Mouse (Mus musculus) cerebellum, adult 2 months (tissue): ENCODE data around the gene Copa. TPM values are rescaled to one million over a fixed set of nuclear protein-coding genes. Genes with fewer than 3 reads are reported as not detected.
A peak's percentile ranks its signal among the peaks of the same experiment; 100 is the strongest.

Experiments used
- DNase-seq, 2 experiments: peaks; one replicate each; pipeline ENCODE4 v3.0.0; 2021
- H3K27ac ChIP-seq: fragments of 200-500 bp; 2 replicates; pipeline ENCODE4 v1.5.1; 2012; ENCODE audit warnings: low read length, control low read depth, inconsistent platforms; ENCODE audit not compliant: insufficient read depth
- H3K27me3 ChIP-seq: fragments of 200-500 bp; 2 replicates; pipeline ENCODE4 v1.6.1; 2012; ENCODE audit warnings: inconsistent platforms, mild to moderate bottlenecking, low read length, moderate library complexity; ENCODE audit not compliant: control insufficient read depth, insufficient read depth
- H3K4me1 ChIP-seq: fragments of 200-500 bp; 2 replicates; pipeline ENCODE4 v1.6.1; 2011; ENCODE audit warnings: low read length; ENCODE audit not compliant: control insufficient read depth, insufficient read depth
- H3K4me3 ChIP-seq: fragments of 200-500 bp; replicated peaks from 2 replicates; pipeline ENCODE3; 2011; ENCODE audit warnings: mild to moderate bottlenecking, low read depth, low read length, control low read depth; ENCODE audit not compliant: insufficient read depth
- CTCF ChIP-seq: fragments of 200-500 bp; IDR thresholded peaks from 2 replicates; pipeline ENCODE4 v1.5.1; 2011; ENCODE audit warnings: low read depth, mild to moderate bottlenecking, control low read depth, low read length, moderate library complexity, borderline replicate concordance; ENCODE audit not compliant: insufficient read depth
- POLR2A ChIP-seq: fragments of 200-500 bp; IDR thresholded peaks from 2 replicates; pipeline ENCODE4 v1.6.1; 2011; ENCODE audit warnings: low read length, control low read depth, borderline replicate concordance; ENCODE audit not compliant: insufficient read depth
- WGBS: fragments of 180-500 bp; shearing (Covaris S2); methylation state at CpG from one replicate; pipeline ENCODE4 v1.1.7; 2018; 5-methylcytosine and 5-hydroxymethylcytosine counted together
- polyA plus RNA-seq: library from polyadenylated mRNA; depleted of rRNA; stranded (reverse); fragments of >200 nt; gene quantifications from 2 replicates; pipeline ENCODE4 v1.2.3, GENCODE M21; 2012

The Copa gene
- polyA plus RNA-seq, 1 experiment: 131 TPM

DNA sequence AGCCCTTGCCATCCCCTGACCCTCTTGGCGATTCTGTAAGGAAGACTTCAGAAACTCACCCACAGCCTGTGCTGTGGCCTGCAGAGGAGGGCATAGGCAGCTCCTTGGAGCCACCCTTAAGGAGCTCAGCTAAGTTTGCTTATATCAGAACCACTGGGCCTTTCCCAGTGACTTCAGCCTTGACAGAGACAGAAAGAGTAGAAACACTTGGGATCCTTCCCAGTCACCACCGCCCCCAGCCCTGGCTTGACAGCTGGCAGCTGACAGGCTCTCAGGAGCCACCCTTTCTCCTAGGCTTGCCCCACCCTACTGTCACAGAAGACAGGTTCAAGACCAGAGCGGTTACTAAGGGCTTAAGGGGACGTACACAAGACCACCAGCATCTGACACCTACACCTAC is 26.1 kb upstream of the Copa start:
- H3K4me3 ChIP-seq: no peak overlapping the region
- H3K4me1 ChIP-seq: peaks cover 6% of the 10 kb centered on the region
- WGBS: 54% methylated on average over 4 of the region's 4 CpGs
- no peaks in the 10 kb centered on the region for H3K27me3 ChIP-seq
- no peak overlapping the region for H3K27ac ChIP-seq
- TF ChIP-seq POLR2A: no peak
- no peak for TF ChIP-seq CTCF
- DNase-seq: no peak

DNA sequence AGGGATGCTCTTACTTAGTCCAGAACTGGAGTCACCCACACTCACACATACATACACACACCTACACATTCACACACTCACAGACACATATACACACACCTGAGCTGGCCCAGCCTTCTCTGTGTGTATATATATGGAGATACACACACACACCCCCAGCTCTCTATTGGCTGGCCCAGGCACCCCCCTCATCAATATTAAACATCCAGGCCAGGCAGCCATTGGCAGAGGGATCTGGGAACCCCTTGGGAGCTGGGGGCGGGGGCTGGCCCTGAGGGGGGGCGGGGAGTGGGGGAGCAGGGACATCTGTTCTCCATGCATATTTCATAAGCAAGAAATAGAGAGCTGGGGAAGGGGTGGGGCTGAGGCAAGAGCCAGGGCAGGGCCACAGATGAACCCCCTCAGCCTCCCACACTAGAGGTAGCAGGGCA is 24.8 kb upstream of the Copa start, which contains the start of gene Nhlh1:
Gene Nhlh1 (minus strand): TSS at position 83 of the 431 bp plus-strand sequence.
- no peak for DNase-seq
- H3K4me1 ChIP-seq: peaks cover 10% of the 10 kb centered on the region
- no peaks in the 10 kb centered on the region for H3K27me3 ChIP-seq
- no peak within 1 kb of the TSS for H3K27ac ChIP-seq
- no peak within 1 kb of the TSS for H3K4me3 ChIP-seq
- TF ChIP-seq CTCF: no peak
- no peak for TF ChIP-seq POLR2A
- 39% methylated on average over 2 of the region's 2 CpGs for WGBS

DNA sequence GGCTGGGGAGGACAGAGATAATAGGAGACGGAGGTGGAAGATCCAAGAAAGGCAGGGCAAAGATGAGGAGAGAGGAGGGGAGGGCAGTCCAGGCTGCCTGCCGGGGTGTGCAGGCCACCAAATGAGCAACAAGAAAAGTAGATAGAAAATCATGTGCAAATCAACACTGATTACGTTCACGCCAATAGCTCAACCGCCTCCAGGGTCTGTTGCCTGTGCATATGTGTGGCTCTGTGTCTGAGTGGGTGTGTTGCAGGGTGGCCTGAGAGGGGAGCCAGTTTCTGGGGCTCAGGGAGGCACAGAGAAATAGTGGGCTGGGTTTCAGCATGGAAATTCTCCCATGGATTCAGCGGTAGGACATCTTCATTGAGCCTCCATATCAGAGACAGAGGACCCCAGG is 24.0 kb upstream of the Copa start:
- H3K27me3 ChIP-seq: no peaks in the 10 kb centered on the region
- peaks cover 10% of the 10 kb centered on the region for H3K4me1 ChIP-seq
- DNase-seq: no peak
- no peak overlapping the region for H3K27ac ChIP-seq
- TF ChIP-seq POLR2A (no peak), CTCF (no peak)
- 55% methylated on average over 6 of the region's 6 CpGs for WGBS
- no peak overlapping the region for H3K4me3 ChIP-seq

DNA sequence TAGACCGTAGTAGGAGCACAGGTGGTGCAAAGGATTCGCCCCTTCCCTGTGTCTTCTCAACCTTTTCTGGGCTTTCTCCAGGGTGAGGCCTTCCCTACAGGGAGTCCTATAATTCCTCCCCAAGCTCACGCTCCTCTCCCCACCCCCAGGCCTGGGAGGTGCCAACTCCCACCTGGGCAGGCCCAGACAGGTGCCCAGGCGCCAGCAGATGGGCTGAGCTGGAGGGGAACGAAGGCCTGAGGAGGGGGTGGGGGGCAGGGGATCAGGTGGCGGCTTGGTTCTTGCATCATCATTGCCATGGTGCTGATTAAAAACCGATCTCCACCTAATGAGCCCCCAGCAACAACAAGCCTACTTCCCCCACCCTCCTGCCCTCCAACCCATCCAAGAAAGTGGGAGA is 23.5 kb upstream of the Copa start:
- TF ChIP-seq POLR2A (no peak), CTCF (no peak)
- no peak overlapping the region for H3K27ac ChIP-seq
- 61% methylated on average over 7 of the region's 7 CpGs for WGBS
- no peak for DNase-seq
- H3K4me3 ChIP-seq: no peak overlapping the region
- no peaks in the 10 kb centered on the region for H3K27me3 ChIP-seq
- peaks cover 10% of the 10 kb centered on the region for H3K4me1 ChIP-seq

DNA sequence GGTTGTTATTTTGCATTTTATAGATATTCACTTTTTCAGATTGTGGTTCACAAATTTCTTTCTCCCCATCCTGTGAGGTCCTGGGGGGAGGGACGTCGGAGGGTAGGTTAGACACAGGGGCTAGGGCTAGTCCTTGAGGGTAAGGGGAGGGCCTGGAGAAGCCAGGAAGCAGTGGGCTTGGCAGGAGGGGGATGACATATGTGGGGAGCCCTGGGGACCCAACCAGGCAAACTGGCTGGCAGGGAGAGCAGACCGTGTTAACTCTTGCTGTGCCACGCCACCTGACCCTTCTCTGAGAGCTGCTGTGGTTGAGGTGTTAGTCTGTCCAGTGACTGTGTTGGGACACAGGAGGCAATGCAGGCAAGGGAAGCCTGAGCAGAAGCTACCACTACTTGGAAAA is 21.7 kb upstream of the Copa start:
- Histone ChIP-seq H3K4me3 (no peak overlapping the region), H3K4me1 (peaks cover 10% of the 10 kb centered on the region), H3K27me3 (no peaks in the 10 kb centered on the region), H3K27ac (no peak overlapping the region)
- TF ChIP-seq CTCF: no peak
- TF ChIP-seq POLR2A: no peak
- 41% methylated on average over 4 of the region's 4 CpGs for WGBS
- no peak for DNase-seq

DNA sequence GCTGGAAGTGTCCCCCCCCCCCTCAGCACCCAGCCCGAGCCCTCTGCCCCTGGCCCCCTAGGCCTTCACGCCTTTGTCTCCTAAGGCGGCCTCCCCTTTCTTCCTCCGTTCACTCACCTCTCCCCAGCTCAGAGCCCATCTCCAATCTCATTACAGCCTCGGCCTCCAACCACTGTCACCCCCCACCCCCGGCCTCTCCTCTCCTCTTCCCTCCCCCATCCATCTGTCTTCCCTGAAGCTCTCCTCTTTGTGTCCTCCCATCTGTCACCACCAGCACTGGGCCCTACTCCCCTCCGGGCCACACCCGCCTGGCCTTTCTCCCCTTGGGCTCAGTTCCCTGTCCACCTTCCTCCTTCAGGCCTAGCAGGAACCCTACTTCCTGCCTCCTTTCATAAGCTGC is 21.1 kb upstream of the Copa start:
- Histone ChIP-seq H3K4me3 (no peak overlapping the region), H3K4me1 (peaks cover 10% of the 10 kb centered on the region), H3K27ac (no peak overlapping the region), H3K27me3 (no peaks in the 10 kb centered on the region)
- 27% methylated on average over 8 of the region's 8 CpGs for WGBS
- no peak for TF ChIP-seq POLR2A
- no peak for TF ChIP-seq CTCF
- peak in 1 of 2 experiments; percentile 19 for DNase-seq

DNA sequence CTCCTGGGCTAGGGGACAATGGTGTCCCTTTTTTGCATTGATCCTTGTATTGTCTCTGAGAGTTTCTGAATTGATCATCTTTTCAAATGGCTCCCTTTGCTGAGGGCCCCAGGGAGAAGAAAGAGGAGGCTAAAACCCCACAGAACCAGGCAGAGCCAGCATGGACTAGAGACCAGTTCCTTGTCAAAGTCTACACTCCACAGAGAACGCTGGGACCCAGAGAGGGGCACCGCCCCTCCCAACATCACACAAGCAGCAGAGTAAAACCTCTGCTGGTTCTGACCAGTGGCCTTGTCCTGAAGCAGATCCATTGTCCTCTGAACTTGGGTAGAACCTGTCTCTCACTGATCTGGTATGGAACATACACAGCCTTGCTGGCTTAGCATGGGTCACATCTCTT is 20.2 kb upstream of the Copa start:
- no peak for DNase-seq
- Histone ChIP-seq H3K27me3 (no peaks in the 10 kb centered on the region), H3K27ac (no peak overlapping the region), H3K4me1 (peaks cover 10% of the 10 kb centered on the region), H3K4me3 (no peak overlapping the region)
- TF ChIP-seq CTCF (no peak), POLR2A (no peak)
- WGBS: 69% methylated on average over 2 of the region's 2 CpGs

DNA sequence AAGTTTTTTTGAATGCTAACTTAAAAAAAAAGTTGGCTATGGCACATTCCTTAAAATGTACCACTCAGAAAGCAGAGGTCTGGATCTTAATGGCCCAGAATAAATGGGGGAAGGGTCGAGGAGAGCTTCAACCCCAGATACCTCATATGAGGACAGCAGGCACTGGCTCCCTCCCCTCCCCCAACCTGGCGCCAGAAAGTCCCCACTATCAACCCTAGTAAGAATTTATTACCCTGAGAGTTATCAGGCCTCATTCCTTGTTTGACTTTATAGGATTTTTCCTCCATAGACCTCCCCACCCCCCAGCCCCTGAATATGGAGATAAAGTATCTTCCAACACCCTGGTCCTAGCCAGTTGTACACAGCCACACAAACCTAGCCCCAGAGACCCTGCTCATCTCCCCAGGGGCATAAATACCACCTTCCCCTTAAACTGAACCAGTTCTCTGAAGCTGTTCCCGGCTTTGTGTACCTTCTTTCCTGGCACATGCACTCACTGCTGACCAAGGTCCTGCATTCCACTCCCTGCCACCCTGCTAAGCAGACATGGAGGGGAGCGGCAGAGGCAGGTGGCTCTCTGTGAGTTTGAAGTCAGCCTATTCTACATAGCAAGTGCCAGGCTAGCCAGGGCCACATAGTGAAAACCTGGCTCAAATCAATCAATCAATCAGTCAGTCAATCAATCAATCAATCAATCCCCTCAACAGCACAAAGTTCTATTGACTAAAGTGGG is 18.9 kb upstream of the Copa start:
- no peaks in the 10 kb centered on the region for H3K27me3 ChIP-seq
- TF ChIP-seq CTCF (no peak), POLR2A (no peak)
- peaks cover 10% of the 10 kb centered on the region for H3K4me1 ChIP-seq
- 36% methylated on average over 4 of the region's 4 CpGs for WGBS
- no peak overlapping the region for H3K27ac ChIP-seq
- no peak for DNase-seq
- no peak overlapping the region for H3K4me3 ChIP-seq
